Mouse (Mus musculus) megakaryocyte, embryonic 14.5 days (primary cell): Measurements from ENCODE around the gene Dcakd. TPM values are rescaled to one million over a fixed set of nuclear protein-coding genes. Genes with fewer than 3 reads are reported as not detected.

Source experiments
- H3K27me3 ChIP-seq: replicated peaks from 2 replicates; pipeline ENCODE3; 2012; ENCODE audit warnings: inconsistent platforms
- H3K36me3 ChIP-seq: replicated peaks from 2 replicates; pipeline ENCODE3; 2012; ENCODE audit warnings: low read length, inconsistent platforms, mixed read lengths
- H3K4me1 ChIP-seq: 2 replicates; pipeline ENCODE4 v1.6.1; 2012; ENCODE audit warnings: inconsistent platforms
- H3K4me3 ChIP-seq: replicated peaks from 2 replicates; pipeline ENCODE3; 2012; ENCODE audit warnings: moderate library complexity, mild to moderate bottlenecking, inconsistent platforms
- H3K9me3 ChIP-seq: 2 replicates; pipeline ENCODE4 v1.6.1; 2012; ENCODE audit warnings: inconsistent platforms
- FLI1 ChIP-seq: IDR thresholded peaks from 2 replicates; pipeline ENCODE4 v1.6.1; 2012; ENCODE audit warnings: low read length, inconsistent platforms, mixed read lengths
- GATA1 ChIP-seq: IDR thresholded peaks from 3 replicates; pipeline ENCODE4 v1.6.1; 2012; ENCODE audit warnings: mixed read lengths, low read length, inconsistent platforms, borderline replicate concordance
- polyA plus RNA-seq: library from polyadenylated mRNA; stranded (reverse); fragments of >175 nt; gene quantifications from 2 replicates; pipeline ENCODE4 v1.2.3, GENCODE M21; 2012; ENCODE audit warnings: low replicate concordance; ENCODE audit not compliant: insufficient read depth

Dcakd gene
- 56.4 and 77.6 TPM in 2 replicates for polyA plus RNA-seq

GRCm38 (mm10) chr11:103028176-103028891 is at the start of gene Dcakd, which contains the start of gene Nmt1:
Gene Dcakd (minus strand): TSS chr11:103028333.
Gene Nmt1 (plus strand): TSS chr11:103028190.
- Histone ChIP-seq H3K27me3 (no peaks in the 10 kb centered on the region), H3K4me1 (peaks cover 59% of the 10 kb centered on the region), H3K9me3 (no peaks in the 10 kb centered on the region), H3K4me3 (peak within 1 kb of the TSS; percentile 100), H3K36me3 (peaks cover 41% of the 10 kb centered on the region)
- no peak for TF ChIP-seq FLI1

- TF ChIP-seq GATA1 (no peak), FLI1 (no peak)
- Histone ChIP-seq H3K4me3 (no peak overlapping the region), H3K27me3 (peaks cover 62% of the 10 kb centered on the region), H3K4me1 (peaks cover 21% of the 10 kb centered on the region), H3K9me3 (no peaks in the 10 kb centered on the region), H3K36me3 (peaks cover 2% of the 10 kb centered on the region)
Measured at GRCm38 (mm10) chr11:103076581-103076980, 48.4 kb upstream of the Dcakd start.

- Histone ChIP-seq H3K9me3 (no peaks in the 10 kb centered on the region), H3K4me1 (peaks cover 19% of the 10 kb centered on the region), H3K36me3 (peaks cover 7% of the 10 kb centered on the region), H3K4me3 (no peak overlapping the region), H3K27me3 (peaks cover 56% of the 10 kb centered on the region)
- no peak for TF ChIP-seq GATA1
- no peak for TF ChIP-seq FLI1
Measured at GRCm38 (mm10) chr11:103076010-103076409, 47.9 kb upstream of the Dcakd start.

GRCm38 (mm10) chr11:103074796-103075323 is 46.7 kb upstream of the Dcakd start:
- Histone ChIP-seq H3K27me3 (peaks cover 46% of the 10 kb centered on the region), H3K9me3 (no peaks in the 10 kb centered on the region), H3K4me1 (peaks cover 8% of the 10 kb centered on the region; the same call in 1 of the 2 replicates), H3K4me3 (no peak overlapping the region), H3K36me3 (peaks cover 19% of the 10 kb centered on the region)
- TF ChIP-seq FLI1 (no peak), GATA1 (no peak)

GRCm38 (mm10) chr11:103074121-103074650 is 46.1 kb upstream of the Dcakd start:
- no peak for TF ChIP-seq FLI1
- TF ChIP-seq GATA1, result no peak
- Histone ChIP-seq H3K36me3 (peaks cover 26% of the 10 kb centered on the region), H3K4me3 (no peak overlapping the region), H3K4me1 (peaks cover 8% of the 10 kb centered on the region; the same call in 1 of the 2 replicates), H3K27me3 (peaks cover 40% of the 10 kb centered on the region), H3K9me3 (no peaks in the 10 kb centered on the region)

- no peak for TF ChIP-seq GATA1
- TF ChIP-seq FLI1, result no peak
- Histone ChIP-seq H3K36me3 (peaks cover 31% of the 10 kb centered on the region), H3K9me3 (no peaks in the 10 kb centered on the region)
Measured at GRCm38 (mm10) chr11:103073671-103074070, 45.5 kb upstream of the Dcakd start.

GRCm38 (mm10) chr11:103070322-103070880 is 42.3 kb upstream of the Dcakd start:
- H3K27me3 ChIP-seq, result peaks cover 12% of the 10 kb centered on the region
- TF ChIP-seq FLI1, result no peak
- TF ChIP-seq GATA1, result no peak
- no peaks in the 10 kb centered on the region for H3K9me3 ChIP-seq
- no peak overlapping the region for H3K4me3 ChIP-seq
- peaks cover 63% of the 10 kb centered on the region for H3K36me3 ChIP-seq
- peaks cover 5% of the 10 kb centered on the region; the same call in 1 of the 2 replicates for H3K4me1 ChIP-seq

More at GRCm38 (mm10) chr11:103073671-103074070, 45.5 kb upstream of the Dcakd start:
- H3K27me3 ChIP-seq, result peaks cover 34% of the 10 kb centered on the region
- H3K4me3 ChIP-seq, result no peak overlapping the region
- H3K4me1 ChIP-seq, result peaks cover 8% of the 10 kb centered on the region; the same call in 1 of the 2 replicates

GRCm38 (mm10) chr11:103069731-103070130 is 41.6 kb upstream of the Dcakd start:
- no peak for TF ChIP-seq FLI1
- no peak for TF ChIP-seq GATA1
- H3K4me3 ChIP-seq, result no peak overlapping the region
- peaks cover 1% of the 10 kb centered on the region; the same call in 1 of the 2 replicates for H3K4me1 ChIP-seq
- no peaks in the 10 kb centered on the region for H3K9me3 ChIP-seq
- peaks cover 9% of the 10 kb centered on the region for H3K27me3 ChIP-seq
- H3K36me3 ChIP-seq, result peaks cover 69% of the 10 kb centered on the region

- H3K9me3 ChIP-seq, result no peaks in the 10 kb centered on the region
- H3K4me3 ChIP-seq, result no peak overlapping the region
- TF ChIP-seq FLI1, result no peak
- TF ChIP-seq GATA1, result no peak
- peaks cover 2% of the 10 kb centered on the region for H3K27me3 ChIP-seq
- H3K36me3 ChIP-seq, result peaks cover 78% of the 10 kb centered on the region
- H3K4me1 ChIP-seq, result no peaks in the 10 kb centered on the region; the same call in 1 of the 2 replicates
Measured at GRCm38 (mm10) chr11:103068884-103069283, 40.8 kb upstream of the Dcakd start.
